Mouse (Mus musculus): Measurements from ENCODE around the gene Hacd3. TPM values are rescaled to one million over a fixed set of nuclear protein-coding genes. Genes with fewer than 3 reads are reported as not detected.

Hacd3 gene
- polyA plus RNA-seq, 2 experiments, result 41.8 to 53.4 TPM

DNA sequence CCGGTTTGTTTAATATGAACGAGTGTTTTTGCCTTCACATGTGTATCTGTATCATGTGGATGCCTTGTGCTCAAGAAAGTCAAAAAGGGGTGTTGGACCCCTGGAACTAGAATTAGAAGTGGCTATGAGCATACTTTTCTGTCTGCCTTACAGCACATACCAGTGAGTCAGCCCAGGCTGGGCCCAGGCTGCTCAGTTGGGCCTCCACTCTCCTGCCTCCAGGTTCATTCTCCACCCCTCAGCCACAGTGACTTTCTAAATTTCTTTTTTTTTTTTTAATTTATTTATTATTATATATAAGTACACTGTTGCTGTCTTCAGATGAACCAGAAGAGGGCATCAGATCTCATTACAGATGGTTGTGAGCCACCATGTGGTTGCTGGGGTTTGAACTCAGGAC lies 81.7 kb downstream of the Hacd3 start:
- Histone ChIP-seq H3K4me1 (ENCODE audit: control insufficient read depth, insufficient read depth, low read length) (peaks cover 18% of the 10 kb centered on the region), H3K4me2 (replicated peaks; ENCODE audit: low read depth, low read length, severe bottlenecking) (no peak overlapping the region), H3K9me3 (ENCODE audit: control insufficient read depth, low read length) (no peaks in the 10 kb centered on the region), H3K9ac (ENCODE audit: low read depth, low read length, severe bottlenecking) (no peak overlapping the region), H3K27ac (replicated peaks; ENCODE audit: low read depth, low read length) (no peak overlapping the region), H3K4me3 (replicated peaks; ENCODE audit: low read length) (no peak overlapping the region), H3K27me3 (ENCODE audit: control insufficient read depth, insufficient read depth, low read length) (no peaks in the 10 kb centered on the region), H3K36me3 (ENCODE audit: control insufficient read depth, insufficient read depth, low read length) (no peaks in the 10 kb centered on the region)
- ATAC-seq (ENCODE audit: low FRiP score, low read depth) (no peak), DNase-seq (ENCODE audit: low spot score) (no peak)
- 87% methylated on average over 2 of the region's 2 CpGs for WGBS
- no peak for TF ChIP-seq POLR2A (IDR thresholded peaks at IDR 0.05; ENCODE audit: borderline replicate concordance, extremely low read depth, insufficient read depth, insufficient read length)

DNA sequence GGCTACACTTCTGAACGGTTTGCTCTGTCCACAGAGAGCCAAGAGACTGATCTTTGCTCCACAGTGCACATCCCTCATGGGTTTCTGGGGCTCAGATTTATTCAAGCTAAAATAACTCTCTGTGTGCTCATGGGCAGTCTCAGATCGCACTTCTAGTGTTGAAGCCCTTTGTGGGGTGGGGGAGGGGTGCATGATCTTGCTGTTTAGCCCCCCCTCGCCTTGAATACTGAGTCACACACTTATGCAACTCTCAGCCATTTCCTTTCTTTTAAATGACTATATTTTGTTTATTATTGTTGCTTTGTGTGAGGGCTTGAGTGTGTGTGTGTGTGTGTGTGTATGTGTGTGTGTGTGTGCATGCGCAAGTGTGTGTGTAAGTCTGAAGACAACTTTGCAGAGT lies 82.2 kb downstream of the Hacd3 start:
- DNase-seq (ENCODE audit: low spot score), result no peak
- H3K9ac ChIP-seq (ENCODE audit: low read depth, low read length, severe bottlenecking), result no peak overlapping the region
- ATAC-seq (ENCODE audit: low FRiP score, low read depth), result no peak
- H3K4me1 ChIP-seq (ENCODE audit: control insufficient read depth, insufficient read depth, low read length), result peaks cover 18% of the 10 kb centered on the region
- no peaks in the 10 kb centered on the region for H3K36me3 ChIP-seq (ENCODE audit: control insufficient read depth, insufficient read depth, low read length)
- no peak overlapping the region for H3K4me2 ChIP-seq (replicated peaks; ENCODE audit: low read depth, low read length, severe bottlenecking)
- H3K27me3 ChIP-seq (ENCODE audit: control insufficient read depth, insufficient read depth, low read length), result no peaks in the 10 kb centered on the region
- WGBS, result 60% methylated on average over 4 of the region's 4 CpGs
- no peak for TF ChIP-seq POLR2A (IDR thresholded peaks at IDR 0.05; ENCODE audit: borderline replicate concordance, extremely low read depth, insufficient read depth, insufficient read length)
- no peaks in the 10 kb centered on the region for H3K9me3 ChIP-seq (ENCODE audit: control insufficient read depth, low read length)
- H3K27ac ChIP-seq (replicated peaks; ENCODE audit: low read depth, low read length), result no peak overlapping the region
- no peak overlapping the region for H3K4me3 ChIP-seq (replicated peaks; ENCODE audit: low read length)

DNA sequence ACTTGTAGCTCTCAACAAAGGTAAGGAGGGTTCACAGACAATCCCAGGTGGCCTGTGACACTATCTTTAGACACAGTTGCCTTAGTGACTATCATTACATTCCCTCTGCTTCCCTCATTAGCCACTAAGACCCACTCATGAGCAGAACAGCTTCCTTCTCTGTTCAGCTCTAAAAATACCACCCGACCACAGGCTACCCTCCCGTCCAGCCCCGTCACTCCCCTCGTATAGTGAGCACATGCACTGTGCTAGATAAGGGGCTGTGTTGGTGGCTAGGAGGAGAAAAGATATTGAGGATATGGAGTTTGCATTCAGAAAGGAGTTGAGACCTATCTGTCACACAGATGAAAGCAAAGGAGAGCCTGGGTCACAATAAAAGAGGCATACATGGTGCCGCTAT lies 83.0 kb downstream of the Hacd3 start:
- no peak overlapping the region for H3K9ac ChIP-seq (ENCODE audit: low read depth, low read length, severe bottlenecking)
- no peak for ATAC-seq (ENCODE audit: low FRiP score, low read depth)
- DNase-seq (ENCODE audit: low spot score), result no peak
- no peaks in the 10 kb centered on the region for H3K27me3 ChIP-seq (ENCODE audit: control insufficient read depth, insufficient read depth, low read length)
- peaks cover 20% of the 10 kb centered on the region for H3K4me1 ChIP-seq (ENCODE audit: control insufficient read depth, insufficient read depth, low read length)
- H3K9me3 ChIP-seq (ENCODE audit: control insufficient read depth, low read length), result no peaks in the 10 kb centered on the region
- WGBS, result 75% methylated on average over 5 of the region's 5 CpGs
- no peaks in the 10 kb centered on the region for H3K36me3 ChIP-seq (ENCODE audit: control insufficient read depth, insufficient read depth, low read length)
- no peak overlapping the region for H3K27ac ChIP-seq (replicated peaks; ENCODE audit: low read depth, low read length)
- H3K4me2 ChIP-seq (replicated peaks; ENCODE audit: low read depth, low read length, severe bottlenecking), result no peak overlapping the region
- TF ChIP-seq POLR2A (IDR thresholded peaks at IDR 0.05; ENCODE audit: borderline replicate concordance, extremely low read depth, insufficient read depth, insufficient read length), result no peak
- no peak overlapping the region for H3K4me3 ChIP-seq (replicated peaks; ENCODE audit: low read length)

DNA sequence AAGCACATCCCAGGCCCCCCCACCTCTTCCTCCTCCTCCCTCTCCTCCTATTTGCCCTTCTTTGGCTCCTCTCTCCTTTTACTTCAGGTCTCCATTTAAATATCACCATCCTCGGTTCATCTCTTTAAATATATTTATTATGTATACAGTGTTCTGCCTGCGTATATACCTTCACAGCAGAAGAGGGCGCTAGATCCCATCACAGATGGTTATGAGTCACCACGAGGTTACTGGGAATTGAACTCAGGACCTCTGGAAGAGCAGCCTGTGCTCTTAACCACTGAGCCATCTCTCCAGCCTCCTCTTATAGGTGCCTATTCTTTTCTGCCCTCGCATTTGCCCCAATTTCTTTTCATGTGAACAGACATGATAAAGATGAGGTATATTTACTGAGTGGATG lies 84.0 kb downstream of the Hacd3 start:
- no peaks in the 10 kb centered on the region for H3K27me3 ChIP-seq (ENCODE audit: control insufficient read depth, insufficient read depth, low read length)
- no peaks in the 10 kb centered on the region for H3K9me3 ChIP-seq (ENCODE audit: control insufficient read depth, low read length)
- no peak for DNase-seq (ENCODE audit: low spot score)
- ATAC-seq (ENCODE audit: low FRiP score, low read depth), result no peak
- no peak overlapping the region for H3K9ac ChIP-seq (ENCODE audit: low read depth, low read length, severe bottlenecking)
- no peak overlapping the region for H3K4me2 ChIP-seq (replicated peaks; ENCODE audit: low read depth, low read length, severe bottlenecking)
- no peak for TF ChIP-seq POLR2A (IDR thresholded peaks at IDR 0.05; ENCODE audit: borderline replicate concordance, extremely low read depth, insufficient read depth, insufficient read length)
- H3K4me1 ChIP-seq (ENCODE audit: control insufficient read depth, insufficient read depth, low read length), result peaks cover 20% of the 10 kb centered on the region
- no peak overlapping the region for H3K4me3 ChIP-seq (replicated peaks; ENCODE audit: low read length)
- 61% methylated on average over 5 of the region's 5 CpGs for WGBS
- H3K36me3 ChIP-seq (ENCODE audit: control insufficient read depth, insufficient read depth, low read length), result no peaks in the 10 kb centered on the region
- H3K27ac ChIP-seq (replicated peaks; ENCODE audit: low read depth, low read length), result no peak overlapping the region

Small RNA genes within 50 kb of the gene (microRNA-seq; reads per million reads assigned to microRNA genes)
- not detected for gene Gm25640

Other genes starting within 250 kb of the Hacd3 start
- gene Dennd4a, start 210.4 kb downstream of the Hacd3 start, polyA plus RNA-seq (2012; rRNA removed), result 9.7 and 10.4 TPM in 2 replicates
- gene Dennd4a, start 210.4 kb downstream of the Hacd3 start, polyA plus RNA-seq (2014; fragmentation: Nextera tagmentation; extraction: Ambion mirVana), result 8.2 and 8.7 TPM in 2 replicates
- 0.06 and 0.08 TPM in 2 replicates for gene Slc24a1, start 70.1 kb downstream of the Hacd3 start, polyA plus RNA-seq (2012; rRNA removed)
- 0.03 TPM in 1 of 2 replicates, not detected in the other for gene Slc24a1, start 70.1 kb downstream of the Hacd3 start, polyA plus RNA-seq (2014; fragmentation: Nextera tagmentation; extraction: Ambion mirVana)
- gene Ints14, start 60.8 kb downstream of the Hacd3 start, polyA plus RNA-seq (2012; rRNA removed), result 37.0 and 38.1 TPM in 2 replicates
- gene Ints14, start 60.8 kb downstream of the Hacd3 start, polyA plus RNA-seq (2014; fragmentation: Nextera tagmentation; extraction: Ambion mirVana), result 50.4 and 50.5 TPM in 2 replicates
- gene Dpp8, start 10.7 kb upstream of the Hacd3 start, polyA plus RNA-seq (2012; rRNA removed), result 52.3 and 61.5 TPM in 2 replicates
- 29.1 and 30.3 TPM in 2 replicates for gene Dpp8, start 10.7 kb upstream of the Hacd3 start, polyA plus RNA-seq (2014; fragmentation: Nextera tagmentation; extraction: Ambion mirVana)
- gene Igdcc4, start 79.8 kb upstream of the Hacd3 start, polyA plus RNA-seq (2012; rRNA removed), result 71.0 and 90.7 TPM in 2 replicates
- gene Igdcc4, start 79.8 kb upstream of the Hacd3 start, polyA plus RNA-seq (2014; fragmentation: Nextera tagmentation; extraction: Ambion mirVana), result 47.5 and 48.5 TPM in 2 replicates
- gene Igdcc3, start 119.5 kb upstream of the Hacd3 start, polyA plus RNA-seq (2012; rRNA removed), result 1.2 and 1.4 TPM in 2 replicates
- gene Igdcc3, start 119.5 kb upstream of the Hacd3 start, polyA plus RNA-seq (2014; fragmentation: Nextera tagmentation; extraction: Ambion mirVana), result 1.0 and 1.1 TPM in 2 replicates
- 7.6 and 8.3 TPM in 2 replicates for gene Parp16, start 173.7 kb upstream of the Hacd3 start, polyA plus RNA-seq (2012; rRNA removed)
- gene Parp16, start 173.7 kb upstream of the Hacd3 start, polyA plus RNA-seq (2014; fragmentation: Nextera tagmentation; extraction: Ambion mirVana), result 6.5 and 7.6 TPM in 2 replicates
- 5.5 and 6.5 TPM in 2 replicates for gene Cilp, start 243.5 kb upstream of the Hacd3 start, polyA plus RNA-seq (2012; rRNA removed)
- gene Cilp, start 243.5 kb upstream of the Hacd3 start, polyA plus RNA-seq (2014; fragmentation: Nextera tagmentation; extraction: Ambion mirVana), result 7.2 and 9.5 TPM in 2 replicates

Measured in limb, embryonic 14.5 days (tissue).